Mouse (Mus musculus) lung, postnatal 14 days (tissue): Measurements from ENCODE around the gene Olfr190.
"Not testable (repeated sequence)": the region's sequence is repeated elsewhere in the genome, so short reads cannot be mapped to it uniquely, and the experiment has no call there.

Experiments
- DNase-seq: peaks from one replicate; pipeline ENCODE4 v3.0.0; 2021

Gene Olfr190

DNA sequence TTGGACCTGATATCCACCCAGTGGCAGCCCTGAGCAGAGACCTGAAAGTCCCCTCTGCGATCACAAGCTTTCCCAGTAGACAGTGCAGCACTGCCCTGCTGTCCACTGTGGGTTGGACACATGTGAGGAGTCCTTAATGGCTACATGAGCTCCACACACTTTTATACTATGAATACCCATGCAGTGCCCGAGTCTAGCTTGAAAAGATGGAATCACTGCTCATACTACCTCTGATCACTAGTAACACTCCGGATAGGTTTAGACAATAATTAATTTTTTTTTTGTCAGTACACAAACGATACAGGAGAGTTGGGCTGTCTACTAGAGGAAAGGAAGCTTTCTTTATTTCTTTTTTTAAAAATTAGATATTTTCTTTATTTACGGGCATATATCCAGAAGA is at the start of gene Olfr190:
Gene Olfr190, minus strand, starts transcription at position 101 of the 400 bp plus-strand sequence.
- DNase-seq, result no peak

DNA sequence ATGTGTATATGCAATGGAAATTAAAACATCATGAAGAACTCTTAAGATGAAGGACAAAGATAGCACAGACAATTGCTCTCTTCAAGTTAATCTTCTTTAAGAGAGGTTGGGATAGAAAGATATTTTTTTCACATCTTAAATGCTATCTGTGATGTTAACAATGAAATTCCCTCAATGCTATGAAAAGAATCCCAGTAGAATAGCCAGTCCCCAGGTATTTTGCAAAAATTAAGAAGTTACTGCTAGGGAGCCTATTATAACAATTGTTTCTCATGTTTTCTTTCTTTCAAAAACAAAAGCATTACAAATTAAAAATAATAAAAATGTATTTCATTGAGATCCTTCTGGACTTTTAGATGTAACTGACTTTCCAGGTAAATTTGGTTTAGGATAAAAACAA is 43.2 kb upstream of the Olfr190 start, which contains the start of gene Olfr194:
Gene Olfr194, minus strand, starts transcription at position 101 of the 400 bp plus-strand sequence.
- DNase-seq, result no peak

DNA sequence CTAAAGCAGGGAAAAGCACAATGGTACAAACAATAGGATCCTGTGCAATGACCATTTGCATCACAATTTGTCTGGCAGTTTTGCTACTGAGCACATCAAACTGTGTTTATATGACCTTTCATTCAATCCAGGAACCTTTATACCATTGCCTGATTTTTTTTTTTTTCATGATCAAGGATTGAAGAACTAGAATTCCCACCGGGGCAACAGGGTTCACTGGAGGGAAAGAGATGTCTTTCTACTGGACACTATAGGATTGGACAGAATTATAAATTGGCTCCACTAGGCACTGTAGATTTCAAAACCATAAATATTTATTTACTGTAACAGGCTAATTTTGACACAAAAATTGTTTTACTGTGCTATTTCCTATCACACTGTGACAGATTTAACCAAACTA is 34.0 kb upstream of the Olfr190 start, which contains the start of gene Olfr193:
Gene Olfr193, minus strand, starts transcription at position 101 of the 400 bp plus-strand sequence.
- no peak for DNase-seq

DNA sequence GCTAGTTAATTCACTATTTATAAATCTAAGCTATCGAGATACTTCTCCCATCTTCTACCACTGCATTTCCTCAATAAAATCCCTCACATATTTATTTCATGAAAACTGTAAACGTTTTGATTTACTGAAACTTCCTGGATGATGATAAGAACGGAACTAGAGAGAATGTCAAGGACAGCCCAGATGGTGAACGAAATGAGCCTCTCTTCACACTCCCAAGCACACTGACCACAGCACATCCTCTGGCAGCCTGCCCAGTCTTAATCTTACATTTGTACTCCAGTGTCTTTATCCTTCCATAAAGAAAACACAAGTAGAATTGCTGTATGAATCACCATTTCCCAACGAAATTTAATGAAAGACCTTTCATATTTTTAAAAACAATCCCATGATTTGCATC is 30.7 kb upstream of the Olfr190 start:
- DNase-seq, result not testable (repeated sequence)

DNA sequence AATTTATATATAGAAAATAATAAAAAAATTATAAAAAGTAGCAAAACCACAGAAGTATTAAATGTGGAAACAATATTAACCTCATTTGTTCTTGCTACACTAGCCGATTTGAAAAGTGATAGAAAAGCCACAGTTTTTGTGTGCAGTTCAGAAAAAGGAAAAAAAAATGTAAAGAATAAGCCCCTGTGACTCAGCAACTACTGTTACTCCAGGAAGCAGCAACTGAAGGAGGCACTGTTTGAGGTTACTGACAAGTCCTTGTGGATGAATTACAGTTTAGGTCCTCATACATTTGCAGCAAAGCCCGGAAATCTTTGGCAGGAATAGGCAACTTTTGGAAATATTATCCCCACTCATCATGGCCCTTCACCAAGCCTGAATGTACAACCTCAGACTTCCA is 27.5 kb upstream of the Olfr190 start:
- no peak for DNase-seq

DNA sequence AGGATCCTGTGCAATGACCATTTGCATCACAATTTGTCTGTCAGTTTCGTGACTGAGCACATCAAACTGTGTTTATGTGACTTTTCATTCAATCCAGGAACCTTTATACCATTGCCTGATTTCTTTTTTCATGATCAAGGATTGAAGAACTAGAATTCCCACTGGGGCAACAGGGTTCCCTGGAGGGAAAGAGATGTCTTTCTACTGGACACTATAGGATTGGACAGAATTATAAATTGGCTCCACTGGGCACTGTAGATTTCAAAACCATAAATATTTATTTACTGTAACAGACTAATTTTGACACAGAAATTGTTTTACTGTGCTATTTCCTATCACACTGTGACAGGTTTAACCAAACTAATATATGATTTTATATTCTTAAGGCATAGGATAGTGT is 11.9 kb upstream of the Olfr190 start, which contains the start of gene Olfr191:
Gene Olfr191, minus strand, starts transcription at position 101 of the 400 bp plus-strand sequence.
- DNase-seq, result not testable (repeated sequence)

DNA sequence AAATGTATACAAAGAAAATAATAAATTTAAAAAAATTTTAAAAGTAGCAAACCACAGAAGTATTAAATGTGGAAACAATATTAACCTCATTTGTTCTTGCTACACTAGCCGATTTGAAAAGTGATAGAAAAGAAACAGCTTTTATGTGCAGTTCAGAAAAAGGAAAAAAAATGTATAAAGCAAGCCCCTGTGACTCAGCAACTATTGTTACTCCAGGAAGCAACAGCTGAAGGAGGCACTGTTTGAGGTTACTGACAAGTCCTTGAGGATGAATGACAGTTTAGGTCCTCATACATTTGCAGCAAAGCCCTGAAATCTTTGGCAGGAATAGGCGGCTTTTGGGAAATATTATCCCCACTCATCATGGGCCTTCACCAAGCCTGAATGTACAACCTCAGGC is 3.3 kb upstream of the Olfr190 start:
- DNase-seq, result not testable (repeated sequence)

DNA sequence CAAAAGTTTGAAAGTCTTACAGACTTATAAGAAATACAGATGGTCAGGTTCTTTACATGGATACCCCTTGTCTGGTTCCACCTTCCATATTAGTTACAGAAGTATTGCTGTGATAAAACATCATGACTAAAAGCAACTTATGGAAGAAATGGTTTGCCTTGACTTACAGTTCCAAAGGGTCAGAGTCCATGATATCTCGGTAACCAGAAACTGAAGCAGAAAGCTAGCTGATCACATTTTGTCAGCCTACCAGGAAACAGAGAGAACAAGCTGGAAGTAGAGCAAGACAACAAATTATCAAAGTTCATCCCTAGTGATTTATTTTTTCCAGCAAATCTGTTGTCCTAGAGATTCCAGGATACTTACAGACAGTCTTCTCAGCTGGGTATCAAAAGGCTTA is 4.3 kb downstream of the Olfr190 start:
- no peak for DNase-seq

DNA sequence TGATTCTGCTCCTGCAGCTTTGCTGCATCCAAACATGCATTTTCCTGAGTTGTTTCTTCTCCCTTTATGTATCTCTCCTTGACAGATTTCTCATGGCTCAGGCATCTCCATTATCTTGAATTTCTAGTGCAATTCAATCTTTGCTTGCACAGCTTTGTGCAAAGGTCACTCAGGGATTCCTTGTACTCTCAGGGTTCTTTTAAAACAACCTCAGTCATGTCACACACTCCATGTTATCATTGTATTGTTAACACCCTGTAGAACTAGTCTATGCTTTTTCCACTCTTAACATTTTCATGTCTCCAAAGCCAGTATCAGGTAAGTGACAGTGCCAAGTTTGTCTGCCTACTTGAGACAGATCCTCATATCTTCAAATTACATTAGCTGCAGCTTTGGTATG is 6.0 kb downstream of the Olfr190 start:
- no peak for DNase-seq

DNA sequence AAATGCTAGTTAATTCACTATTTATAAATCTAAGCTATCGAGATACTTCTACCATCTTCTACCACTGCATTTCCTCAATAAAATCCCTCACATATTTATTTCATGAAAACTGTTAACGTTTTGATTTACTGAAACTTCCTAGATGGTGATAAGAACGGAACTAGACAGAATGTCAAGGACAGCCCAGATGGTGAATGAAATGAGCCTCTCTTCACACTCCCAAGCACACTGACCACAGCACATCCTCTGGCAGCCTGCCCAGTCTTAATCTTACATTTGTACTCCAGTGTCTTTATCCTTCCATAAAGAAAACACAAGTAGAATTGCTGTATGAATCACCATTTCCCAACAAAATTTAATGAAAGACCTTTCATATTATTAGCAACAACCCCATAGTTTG is 15.4 kb downstream of the Olfr190 start:
- DNase-seq, result not testable (repeated sequence)

DNA sequence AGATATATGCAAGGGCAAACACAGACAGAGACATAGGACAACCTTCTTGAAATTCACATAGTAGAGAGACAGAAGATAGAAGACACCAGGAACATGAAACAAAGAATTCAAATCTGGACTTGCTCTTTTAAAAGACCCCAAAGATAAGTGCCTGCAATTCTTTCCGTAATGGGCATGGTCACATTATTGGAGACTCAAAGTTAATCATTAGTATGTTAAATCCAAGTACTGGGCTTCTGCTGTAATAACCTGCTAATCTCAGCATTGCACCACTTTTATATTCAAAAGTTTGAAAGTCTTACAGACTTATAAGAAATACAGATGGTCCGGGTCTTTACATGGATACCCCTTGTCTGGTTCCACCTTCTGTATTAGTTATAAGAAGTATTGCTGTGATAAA is 28.5 kb downstream of the Olfr190 start:
- not testable (repeated sequence) for DNase-seq

DNA sequence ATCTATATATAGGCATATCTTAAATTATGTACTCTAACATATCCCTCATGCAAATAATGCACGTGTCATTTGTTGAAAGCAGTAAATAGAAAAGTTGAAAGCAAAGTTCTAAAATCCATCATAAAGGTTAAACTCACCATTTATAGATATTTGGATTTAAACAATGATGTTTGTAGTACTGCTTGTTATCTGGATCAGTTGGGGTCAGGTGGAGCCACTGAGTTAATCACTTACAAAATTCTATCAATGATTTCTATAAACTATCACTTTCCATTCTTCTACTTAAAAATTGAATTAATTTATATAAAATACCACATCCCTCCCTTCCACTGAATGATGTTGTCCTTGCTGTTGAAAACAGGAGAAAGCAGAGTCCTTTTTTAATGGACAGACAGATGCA is 28.9 kb downstream of the Olfr190 start:
- no peak for DNase-seq

DNA sequence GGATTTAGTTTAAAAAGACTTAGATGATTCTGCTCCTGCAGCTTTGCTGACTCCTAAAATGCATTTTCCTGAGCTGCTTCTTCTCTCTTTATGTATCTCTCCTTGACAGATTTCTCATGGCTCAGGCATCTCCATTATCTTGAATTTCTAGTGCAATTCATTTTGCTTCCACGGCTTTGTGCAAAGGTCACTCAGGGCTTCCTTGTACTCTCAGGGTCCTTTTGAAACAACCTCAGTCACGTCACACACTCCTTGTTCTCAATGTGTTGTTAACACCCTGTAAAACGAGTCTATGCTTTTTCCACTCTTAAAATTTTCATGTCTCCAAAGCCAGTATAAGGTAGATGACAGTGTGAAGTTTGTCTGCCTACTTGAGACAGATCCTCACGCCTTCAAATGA is 30.2 kb downstream of the Olfr190 start:
- no peak for DNase-seq

DNA sequence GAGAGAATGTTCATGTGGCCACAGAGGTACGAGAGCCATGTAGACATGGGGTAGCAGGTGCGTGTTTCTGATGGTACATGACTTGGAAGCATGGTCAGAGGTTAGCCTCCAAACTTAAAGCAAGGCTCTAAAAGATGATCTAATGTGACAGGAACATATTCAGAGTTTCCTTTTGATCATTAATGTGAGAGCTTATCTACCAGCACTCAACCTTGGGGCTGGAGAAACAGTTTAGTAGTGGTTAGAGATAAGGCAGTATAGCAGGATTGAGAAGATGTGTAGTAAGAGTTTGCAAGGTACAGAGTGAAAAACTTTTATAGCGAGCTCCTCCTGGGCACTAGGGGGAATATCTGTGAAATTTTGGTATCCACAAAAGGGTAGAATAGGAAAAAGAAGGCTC is 32.0 kb downstream of the Olfr190 start:
- no peak for DNase-seq

DNA sequence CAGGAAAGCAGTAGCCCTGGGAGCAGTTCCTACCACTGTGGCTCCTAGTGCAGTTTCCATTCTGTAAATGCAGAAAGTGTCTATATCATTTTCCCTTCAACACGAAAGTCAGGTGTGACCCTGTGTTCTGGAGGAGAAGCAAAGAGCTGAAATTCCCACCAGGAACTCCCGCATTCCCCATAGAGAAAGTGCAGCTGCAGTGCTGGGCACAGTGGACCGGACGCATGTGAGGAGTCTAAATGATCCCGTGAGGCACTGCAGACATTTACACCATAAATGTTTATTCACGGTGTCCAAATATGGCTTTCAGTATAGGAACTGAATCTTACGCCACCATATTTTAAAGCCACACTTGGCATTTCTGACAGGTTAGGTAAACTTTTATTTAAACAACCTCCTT is 38.1 kb downstream of the Olfr190 start, which contains the start of gene Olfr187:
Gene Olfr187, minus strand, starts transcription at position 58 of the 400 bp plus-strand sequence.
- no peak for DNase-seq

DNA sequence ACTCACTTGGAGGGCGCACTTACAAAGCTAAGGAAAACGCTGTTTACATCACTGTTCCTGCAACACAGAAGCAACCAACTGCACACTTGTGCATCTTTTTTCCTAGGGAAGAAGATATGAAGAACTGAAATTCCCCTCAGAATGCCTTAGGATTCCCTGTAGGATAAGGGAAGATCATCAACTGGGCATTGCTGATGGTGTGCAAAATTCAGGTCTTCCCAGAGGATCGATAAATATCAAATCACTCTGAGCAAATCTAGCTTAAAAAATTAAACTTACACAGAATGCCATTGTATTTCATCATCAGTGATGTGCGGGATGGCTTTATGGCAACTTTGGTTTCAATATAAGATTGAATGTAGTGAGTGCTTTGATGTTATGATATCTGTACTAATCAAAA is 47.6 kb downstream of the Olfr190 start, which contains the start of gene Olfr186:
Gene Olfr186, minus strand, starts transcription at position 101 of the 400 bp plus-strand sequence.
- DNase-seq, result no peak
